Mouse (Mus musculus): ENCODE data around the gene Anks1b.

Gene Anks1b

GRCm38 (mm10) chr10:90196936-90197335 lies 323.6 kb downstream of the Anks1b start:
- DNase-seq: peak; percentile 13

- DNase-seq: no peak
Measured at GRCm38 (mm10) chr10:90210044-90210443, 336.7 kb downstream of the Anks1b start.

DNA sequence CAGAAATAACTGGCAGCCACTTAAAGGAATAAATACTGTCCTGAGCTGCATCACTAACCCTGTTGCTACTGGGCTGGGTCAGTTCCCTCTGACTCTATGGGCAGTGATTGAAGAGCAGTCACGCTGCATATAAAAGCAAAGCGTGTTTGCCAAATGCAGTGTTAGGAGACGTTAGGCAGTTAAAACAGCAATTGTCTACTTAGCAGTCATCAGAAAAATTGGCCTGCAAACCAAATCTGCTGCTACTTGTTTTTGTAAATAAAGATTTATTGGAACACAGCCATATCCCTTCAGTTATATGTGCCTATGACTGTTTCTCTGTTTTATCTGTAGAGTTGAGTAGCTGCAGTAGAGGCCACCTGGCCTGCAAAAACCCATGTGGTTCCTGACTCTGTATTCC lies 347.2 kb downstream of the Anks1b start:
- DNase-seq: no peak

GRCm38 (mm10) chr10:90222793-90223495 lies 349.6 kb downstream of the Anks1b start:
- no peak for DNase-seq

GRCm38 (mm10) chr10:90235273-90235672 lies 362.0 kb downstream of the Anks1b start:
- no peak for DNase-seq

- no peak for DNase-seq
Measured at GRCm38 (mm10) chr10:90237290-90237689, 364.0 kb downstream of the Anks1b start.

GRCm38 (mm10) chr10:90258944-90259714 lies 385.8 kb downstream of the Anks1b start:
- no peak for DNase-seq

GRCm38 (mm10) chr10:90271321-90271720 lies 398.0 kb downstream of the Anks1b start:
- no peak for DNase-seq

GRCm38 (mm10) chr10:90273311-90273710 lies 400.0 kb downstream of the Anks1b start:
- no peak for DNase-seq

- DNase-seq: no peak
Measured at GRCm38 (mm10) chr10:90286589-90286988, 413.3 kb downstream of the Anks1b start.

- DNase-seq: no peak
Measured at GRCm38 (mm10) chr10:90303249-90303648, 429.9 kb downstream of the Anks1b start.

GRCm38 (mm10) chr10:90306156-90306555 lies 432.8 kb downstream of the Anks1b start:
- no peak for DNase-seq

DNA sequence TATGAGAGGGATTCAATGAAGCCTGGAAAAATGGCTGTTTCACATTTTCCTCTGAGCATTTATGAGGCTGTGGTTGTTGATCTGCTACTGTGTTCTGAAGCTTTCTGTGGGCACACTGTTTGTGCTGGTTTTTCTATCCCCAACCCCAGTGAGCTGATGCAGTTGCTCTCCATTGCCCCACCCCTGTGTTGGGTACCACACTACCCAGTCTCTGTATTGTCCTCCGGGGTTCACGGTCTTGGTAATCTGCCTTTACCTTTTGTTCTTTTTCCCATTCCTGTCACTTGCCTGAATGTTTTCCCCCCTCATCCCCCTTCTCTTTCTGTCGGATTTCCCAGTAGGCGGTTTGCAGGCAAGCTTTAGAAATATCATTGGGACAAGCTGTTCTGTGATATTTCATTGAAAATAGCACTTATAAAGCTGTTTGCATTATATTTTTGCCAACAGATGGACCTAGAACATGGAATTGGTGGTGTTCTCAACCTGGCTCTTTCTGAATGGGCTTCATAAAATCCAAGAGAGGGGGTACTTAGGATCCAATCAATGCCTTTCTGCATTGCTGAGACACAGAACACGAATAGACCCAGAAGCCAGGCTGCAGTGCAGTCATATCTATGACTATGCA lies 434.7 kb downstream of the Anks1b start:
- no peak for DNase-seq

DNA sequence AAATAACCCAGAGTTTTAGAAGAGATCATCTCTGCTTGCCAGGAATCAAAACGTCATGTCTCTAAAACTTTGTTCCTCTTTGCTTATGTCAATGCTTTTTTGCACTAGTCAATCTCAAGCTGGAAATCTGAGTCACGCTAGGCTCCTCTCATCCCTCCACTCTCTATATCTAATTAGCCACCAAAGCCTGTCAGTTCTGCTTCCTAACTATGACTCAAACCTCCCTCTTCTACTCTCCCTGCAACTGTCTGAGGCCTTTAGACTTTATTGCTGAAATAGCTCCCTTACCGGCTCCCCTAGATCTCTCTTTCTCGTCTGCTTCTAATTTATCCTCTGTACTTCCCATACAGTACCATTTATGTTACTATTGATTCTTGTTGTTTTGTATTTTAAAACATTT lies 456.5 kb downstream of the Anks1b start:
- no peak for DNase-seq

DNA sequence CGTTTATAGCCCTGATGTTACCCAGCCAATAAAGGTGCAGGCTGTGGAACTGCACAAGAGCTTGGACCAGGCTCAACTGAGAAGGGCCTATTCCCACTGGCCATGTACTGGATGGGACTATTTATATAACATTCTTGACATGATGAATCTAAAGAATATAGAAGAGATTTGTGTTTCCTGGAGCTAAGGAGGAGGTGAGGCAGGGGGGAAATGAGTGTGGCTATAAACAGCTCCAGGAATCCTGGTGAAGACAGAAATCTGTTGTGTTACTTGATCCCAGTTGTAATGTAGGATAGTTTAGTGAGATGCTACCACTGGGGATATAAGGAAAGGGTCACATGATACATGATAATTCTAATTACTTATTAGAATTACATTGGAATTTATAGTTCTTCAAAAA lies 472.1 kb downstream of the Anks1b start:
- DNase-seq: no peak

GRCm38 (mm10) chr10:90356258-90356657 lies 482.9 kb downstream of the Anks1b start:
- DNase-seq: no peak

- DNase-seq: no peak
Measured at GRCm38 (mm10) chr10:90357169-90357907, 484.0 kb downstream of the Anks1b start.

DNA sequence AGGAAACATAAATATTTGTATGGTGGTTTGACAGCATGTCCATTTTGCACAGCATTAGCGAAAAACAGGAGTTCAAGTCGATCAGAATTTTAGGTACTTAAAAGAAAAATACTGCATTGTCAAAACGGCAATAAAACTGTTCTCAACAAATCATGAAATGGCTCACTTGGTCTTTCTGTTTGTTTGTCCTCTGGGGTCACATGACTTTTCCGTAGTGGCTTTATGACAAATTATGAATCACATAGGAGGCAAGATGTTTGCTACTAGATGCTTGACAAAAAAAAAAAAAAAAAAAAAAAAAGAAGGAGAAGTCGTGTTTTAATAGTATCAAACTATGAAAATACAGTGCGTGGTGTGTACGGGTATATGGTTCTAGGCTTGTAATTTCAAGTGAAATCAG lies 495.7 kb downstream of the Anks1b start:
- DNase-seq: no peak

DNA sequence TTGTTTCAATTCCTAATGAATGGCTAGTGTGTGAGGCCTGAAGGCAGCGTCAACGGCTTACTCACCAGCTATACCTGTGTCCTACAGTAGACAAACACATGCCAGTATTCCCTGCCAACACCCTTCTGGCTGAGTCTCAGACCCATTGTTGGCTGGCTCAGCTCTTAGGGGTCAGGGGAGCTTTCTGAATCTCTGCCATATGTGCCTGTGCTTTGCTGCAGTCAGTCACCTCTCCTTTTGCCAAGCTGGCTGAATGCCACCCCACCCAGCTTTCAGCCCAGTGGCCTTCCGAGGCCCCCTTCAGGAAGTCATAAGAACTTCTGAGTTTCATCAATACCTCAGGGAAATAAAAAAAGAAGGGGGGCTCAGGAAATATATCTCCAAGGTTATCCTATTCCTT lies 497.4 kb downstream of the Anks1b start:
- no peak for DNase-seq

- peak; percentile 13 for DNase-seq
Measured at GRCm38 (mm10) chr10:90373469-90373868, 500.2 kb downstream of the Anks1b start.

DNA sequence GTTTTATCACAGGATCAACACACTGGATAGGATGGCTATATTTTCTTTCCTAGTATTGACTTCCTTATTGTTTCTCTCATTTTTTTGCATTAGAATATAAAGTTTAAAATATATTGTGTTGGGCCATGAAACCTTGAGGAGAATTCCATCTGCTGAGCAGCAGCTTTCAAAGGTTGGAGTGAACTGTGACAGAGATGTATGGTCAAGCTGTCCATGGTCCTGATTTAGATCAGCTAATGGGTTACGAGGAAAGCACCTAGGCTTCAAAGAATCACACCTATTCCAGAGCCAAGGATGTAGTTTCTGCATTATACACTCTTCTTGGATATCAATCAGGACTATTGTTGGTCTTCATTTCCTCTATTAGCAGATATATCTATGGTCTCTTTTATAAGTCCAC lies 503.3 kb downstream of the Anks1b start:
- DNase-seq: peak; percentile 4

GRCm38 (mm10) chr10:90380062-90380461 lies 506.8 kb downstream of the Anks1b start:
- no peak for DNase-seq

DNA sequence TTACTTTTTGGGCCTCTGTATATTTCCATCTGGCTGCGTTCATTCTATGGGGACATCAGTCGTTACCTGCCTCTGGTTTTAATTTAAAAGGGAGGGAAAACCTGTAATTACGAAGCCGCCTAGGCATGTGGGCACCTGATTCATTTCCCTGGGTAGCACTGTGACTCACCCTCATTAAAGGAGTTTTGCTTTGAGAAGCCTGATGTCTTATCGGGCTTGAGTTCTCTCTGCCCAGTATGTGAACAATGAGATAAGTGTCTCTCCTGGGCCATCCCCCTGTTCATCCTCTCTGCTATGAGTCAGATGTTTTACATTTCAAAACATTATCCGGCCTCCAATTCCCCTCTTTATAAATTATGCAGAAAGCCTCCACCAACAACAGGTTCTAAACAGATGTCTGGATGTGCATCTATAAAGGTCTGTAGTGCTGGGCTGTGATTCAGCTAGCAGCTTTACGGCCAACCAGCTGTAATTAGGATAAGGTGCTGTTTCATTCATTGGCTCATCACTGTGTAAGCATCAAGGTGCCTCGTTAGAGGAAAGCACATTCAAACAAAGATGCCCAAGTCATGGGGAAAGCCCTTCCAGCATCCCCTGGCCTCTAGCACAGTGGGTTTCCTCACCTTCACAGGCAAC lies 507.5 kb downstream of the Anks1b start:
- no peak for DNase-seq

Data from kidney, adult 9 months (tissue).